Mouse (Mus musculus) embryo, embryonic 10 days (tissue): ENCODE data around the gene Dll1.

Experiments used
- DNase-seq: peaks from one replicate; pipeline ENCODE4 v3.0.0-alpha.2; 2015; ENCODE audit warnings: low spot score

Gene Dll1

GRCm38 (mm10) chr17:15376494-15377181 is at the start of gene Dll1:
Gene Dll1, minus strand, starts transcription at chr17:15376872.
- DNase-seq: peak; percentile 86

GRCm38 (mm10) chr17:15425931-15426330 is 49.3 kb upstream of the Dll1 start:
- DNase-seq: no peak

GRCm38 (mm10) chr17:15423080-15423765 is 46.6 kb upstream of the Dll1 start:
- DNase-seq: no peak

GRCm38 (mm10) chr17:15422666-15423065 is 46.0 kb upstream of the Dll1 start:
- DNase-seq: no peak

- DNase-seq: no peak
Measured at GRCm38 (mm10) chr17:15421446-15421845, 44.8 kb upstream of the Dll1 start.

GRCm38 (mm10) chr17:15420021-15420603 is 43.4 kb upstream of the Dll1 start:
- DNase-seq: no peak

GRCm38 (mm10) chr17:15419534-15419933 is 42.9 kb upstream of the Dll1 start:
- DNase-seq: peak; percentile 22

GRCm38 (mm10) chr17:15416596-15417215 is 40.0 kb upstream of the Dll1 start:
- DNase-seq: no peak

- DNase-seq: no peak
Measured at GRCm38 (mm10) chr17:15410861-15411260, 34.2 kb upstream of the Dll1 start.

GRCm38 (mm10) chr17:15409261-15409660 is 32.6 kb upstream of the Dll1 start:
- no peak for DNase-seq

GRCm38 (mm10) chr17:15406576-15406975 is 29.9 kb upstream of the Dll1 start:
- DNase-seq: no peak

- no peak for DNase-seq
Measured at GRCm38 (mm10) chr17:15401716-15402115, 25.0 kb upstream of the Dll1 start.

GRCm38 (mm10) chr17:15395997-15396675 is 19.5 kb upstream of the Dll1 start, which contains the start of gene Fam120b:
Gene Fam120b, plus strand, starts transcription at chr17:15396202.
- peak; percentile 96 for DNase-seq

GRCm38 (mm10) chr17:15389356-15389755 is 12.7 kb upstream of the Dll1 start:
- DNase-seq: no peak

- DNase-seq: no peak
Measured at GRCm38 (mm10) chr17:15388892-15389291, 12.2 kb upstream of the Dll1 start.

- DNase-seq: no peak
Measured at GRCm38 (mm10) chr17:15383360-15383759, 6.7 kb upstream of the Dll1 start.

- DNase-seq: peak; percentile 64
Measured at GRCm38 (mm10) chr17:15381869-15382660, 5.4 kb upstream of the Dll1 start.

- peak; percentile 56 for DNase-seq
Measured at GRCm38 (mm10) chr17:15381092-15381860, 4.6 kb upstream of the Dll1 start.

GRCm38 (mm10) chr17:15380641-15381051 is 4.0 kb upstream of the Dll1 start:
- peak; percentile 76 for DNase-seq

- no peak for DNase-seq
Measured at GRCm38 (mm10) chr17:15379741-15380526, 3.3 kb upstream of the Dll1 start.
